Mouse (Mus musculus) regulatory T cell (primary cell): ENCODE measurements around the gene Mfsd12.

Source experiments
- in situ Hi-C: fragments of 300-600 bp; cut with MboI, MseI; formaldehyde crosslinking; loops from one replicate; pipeline ENCODE4 v1.15.1; 2025; ENCODE audit warnings: high pct_unique_total_duplicates

Mfsd12 gene

DNA sequence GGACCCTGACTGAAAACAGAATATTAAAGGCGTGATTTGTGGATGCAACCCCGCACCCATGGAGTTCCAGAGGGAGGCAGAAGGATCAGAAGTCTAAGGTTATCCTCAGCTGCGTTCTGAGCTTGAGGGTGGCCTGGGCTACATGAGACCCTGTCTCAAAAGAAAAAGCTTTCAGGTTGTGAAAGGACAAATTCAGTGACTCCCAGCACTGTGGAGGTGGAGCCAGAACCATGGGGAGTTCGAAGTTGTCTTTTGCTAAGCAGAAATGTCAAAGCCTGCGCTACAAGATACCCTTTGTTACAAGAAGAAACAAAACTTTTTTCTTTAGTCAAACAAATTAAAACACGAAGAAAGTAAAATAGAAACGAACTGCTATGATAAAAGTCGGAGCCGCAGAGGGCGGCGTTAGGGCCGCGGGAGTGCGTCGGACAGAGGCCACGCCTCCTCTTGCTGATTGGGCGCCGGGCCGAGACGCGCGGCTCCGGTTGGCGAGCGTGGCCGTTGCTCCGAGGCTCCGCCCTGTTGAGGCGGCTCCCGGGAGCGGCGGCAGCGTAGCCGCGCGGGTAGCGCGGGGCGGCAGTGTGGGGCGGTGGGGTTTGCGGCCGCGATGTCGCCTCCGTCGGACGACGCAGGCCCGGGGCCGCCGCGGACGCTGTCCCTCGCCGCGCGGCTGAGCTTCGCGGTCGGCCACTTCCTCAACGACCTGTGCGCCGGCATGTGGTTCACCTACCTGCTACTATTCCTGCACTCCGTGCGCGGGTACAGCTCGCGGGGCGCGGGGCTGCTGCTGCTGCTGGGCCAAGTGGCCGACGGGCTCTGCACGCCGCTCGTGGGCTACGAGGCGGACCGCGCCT is at the start of gene Mfsd12:
Mfsd12 (plus strand) TSS at position 501 of the 854 bp plus-strand sequence.
- in situ Hi-C loops, result no loop called here

DNA sequence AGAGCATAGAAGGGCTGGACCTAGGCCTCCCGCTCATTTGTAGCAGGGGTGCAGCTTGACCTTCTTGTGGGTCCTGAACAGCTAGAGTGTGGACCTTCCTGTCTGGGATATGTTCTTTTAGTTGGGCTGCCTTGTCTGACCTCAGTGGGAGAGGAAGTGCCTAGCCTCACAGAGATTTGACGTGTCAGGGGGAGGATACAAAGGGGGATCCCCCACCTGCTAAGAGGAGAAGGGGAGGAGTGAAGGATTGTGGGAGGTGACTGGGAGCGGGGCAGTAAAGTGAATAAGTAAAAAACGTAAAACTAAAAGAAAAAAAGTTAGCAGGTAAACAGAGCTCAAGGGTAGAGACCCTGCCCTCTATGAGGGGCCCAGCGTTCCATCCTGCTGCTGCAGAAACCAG is 47.7 kb upstream of the Mfsd12 start:
- in situ Hi-C loops, result no loop called here

DNA sequence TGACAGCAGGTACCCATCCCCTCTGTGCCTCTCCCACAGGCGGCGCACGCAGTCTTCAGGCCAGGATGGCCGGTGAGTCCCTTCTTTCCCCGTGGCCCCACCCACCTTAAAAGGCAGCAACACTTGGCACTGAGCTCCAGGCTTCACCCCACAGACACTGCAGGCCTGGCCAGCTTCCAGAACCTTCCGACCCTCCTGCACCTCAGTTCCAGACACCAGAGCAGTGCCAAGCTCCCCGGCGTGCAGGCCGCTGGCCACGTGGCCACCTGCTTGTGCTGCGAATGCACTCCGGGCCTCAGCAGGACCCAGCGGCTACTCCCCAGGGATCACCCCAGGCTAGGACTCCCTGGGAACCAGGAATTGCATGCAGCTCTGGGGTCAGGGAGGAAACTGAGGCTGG is 43.7 kb upstream of the Mfsd12 start:
- in situ Hi-C loops, result no loop called here

DNA sequence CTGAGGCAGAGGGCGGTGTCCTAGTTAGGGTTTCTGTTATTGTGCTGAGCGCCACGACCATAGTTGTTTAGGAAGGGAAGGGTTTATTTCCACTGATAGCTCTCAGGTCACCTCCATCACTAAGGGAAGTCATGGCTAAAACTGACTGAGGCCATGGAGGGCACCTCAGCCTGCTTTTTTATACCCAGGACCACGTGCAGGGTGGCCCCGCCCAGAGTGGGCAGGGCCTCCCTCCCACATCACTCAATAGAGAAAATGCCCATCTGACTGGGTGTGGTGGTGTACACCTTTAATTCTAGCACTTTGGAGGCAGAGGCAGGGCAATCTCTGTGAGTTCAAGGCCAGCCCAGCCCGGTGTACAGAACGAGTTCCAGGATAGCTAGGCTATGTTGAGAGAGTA is 43.1 kb upstream of the Mfsd12 start:
- in situ Hi-C loops, result no loop called here

DNA sequence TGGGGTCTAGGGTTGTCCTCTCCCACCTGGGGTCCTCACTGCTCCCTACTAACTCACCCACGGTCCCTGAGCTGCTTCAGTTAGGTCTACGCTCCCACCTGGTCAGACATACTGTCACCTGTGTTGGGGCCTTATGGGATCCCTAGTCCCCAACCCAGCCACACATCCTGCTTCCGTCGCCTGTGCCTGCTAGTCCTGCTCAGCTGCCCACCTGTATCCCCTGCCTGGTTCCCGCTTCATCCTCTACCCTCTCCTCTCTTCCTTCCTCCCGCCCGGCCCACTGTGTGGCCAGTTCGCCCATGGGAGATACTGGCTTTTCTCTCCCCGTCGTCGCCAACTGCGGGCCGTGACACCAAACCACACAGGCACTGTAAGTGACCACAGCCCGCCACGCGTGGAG is 41.7 kb upstream of the Mfsd12 start:
- in situ Hi-C loops, result no loop called here

DNA sequence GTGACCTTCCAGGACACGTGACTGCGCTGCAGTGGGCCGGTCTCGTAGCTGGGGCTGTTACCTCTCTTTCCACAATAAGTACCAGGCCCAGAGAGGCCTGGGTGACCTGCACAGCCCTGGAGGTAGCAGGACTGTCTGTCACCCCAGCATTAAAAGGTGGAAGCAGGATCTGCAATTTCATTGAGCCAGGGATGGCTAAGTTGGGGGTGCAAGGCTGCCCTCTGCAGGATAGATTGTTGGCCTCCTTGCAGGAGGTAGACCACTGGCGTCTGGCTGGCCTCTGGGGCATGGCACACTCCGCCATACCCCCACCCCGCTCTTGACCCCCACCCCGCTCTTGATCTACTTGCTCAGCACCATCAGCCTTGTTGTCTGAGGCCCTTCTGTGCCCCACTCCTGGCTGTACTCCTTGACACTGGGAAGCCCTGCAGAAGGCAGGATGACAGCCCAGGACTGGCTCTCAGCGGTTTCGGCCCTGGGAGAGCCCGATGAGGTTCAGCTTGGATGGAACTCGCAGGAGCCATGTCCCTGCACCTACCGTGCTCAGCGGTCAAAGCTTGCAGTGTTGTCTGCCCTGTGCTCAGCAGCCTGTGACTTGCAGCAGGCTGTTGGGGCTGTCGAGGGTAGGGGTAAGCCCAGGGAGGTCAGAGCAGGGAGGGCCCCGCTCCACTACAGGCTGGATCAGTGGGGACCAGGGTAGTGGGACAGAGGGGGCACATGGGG is 40.8 kb upstream of the Mfsd12 start:
- in situ Hi-C loops, result no loop called here

DNA sequence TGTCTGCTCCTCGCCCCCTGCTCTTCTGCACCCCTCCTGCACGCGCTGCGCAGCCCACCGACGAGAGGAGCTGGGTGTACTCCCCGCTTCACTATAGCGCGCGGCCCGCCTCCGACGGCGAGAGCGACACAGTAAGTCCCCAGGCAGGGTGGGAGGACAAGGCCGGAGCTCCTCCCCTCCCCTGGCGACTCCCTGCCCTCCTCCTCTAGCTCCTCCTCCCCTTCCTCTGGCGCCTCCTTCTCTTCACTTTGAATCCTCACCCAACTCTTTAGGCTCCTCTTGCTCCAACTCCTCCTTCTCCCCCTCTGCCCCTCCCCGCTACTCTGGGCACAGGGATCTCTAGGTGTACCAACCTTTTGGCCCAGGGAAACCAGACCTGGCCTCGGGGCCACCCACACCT is 40.0 kb upstream of the Mfsd12 start:
- in situ Hi-C loops, result no loop called here

DNA sequence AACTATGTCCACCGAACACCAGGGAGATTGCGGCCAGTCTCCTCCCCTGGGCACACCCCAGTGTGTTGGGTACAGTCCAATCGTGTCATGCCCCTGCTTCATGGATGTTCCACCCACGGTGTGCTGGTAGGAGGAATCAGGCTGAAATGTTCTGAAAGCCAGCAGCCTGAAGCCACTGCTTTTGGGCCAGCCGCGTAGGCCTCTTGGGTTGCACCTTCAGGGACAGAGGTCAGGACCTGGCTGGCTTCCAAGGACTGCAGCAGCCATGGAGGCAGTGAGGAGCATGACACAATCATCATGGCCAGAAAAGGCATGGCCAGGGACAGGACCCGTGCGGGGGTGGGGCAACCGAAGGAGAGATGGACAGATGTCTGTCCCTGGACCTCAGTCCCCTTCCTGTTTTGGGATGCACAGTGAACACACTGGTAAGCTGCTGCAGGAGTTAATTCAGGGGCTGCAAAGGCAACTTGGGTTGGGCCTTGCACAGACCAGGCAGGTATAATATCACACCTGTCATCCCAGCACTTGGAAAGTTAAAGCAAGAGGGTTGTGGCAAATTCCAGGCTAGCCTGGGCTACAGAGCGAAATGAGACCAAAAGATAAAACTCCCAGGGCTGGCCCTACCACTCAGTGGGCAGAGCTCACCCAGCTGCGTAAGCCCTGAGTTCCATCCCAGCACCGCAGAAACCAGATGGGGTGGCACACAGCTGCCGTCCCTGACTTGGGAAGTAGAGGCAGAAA is 38.5 kb upstream of the Mfsd12 start:
- in situ Hi-C loops, result no loop called here

DNA sequence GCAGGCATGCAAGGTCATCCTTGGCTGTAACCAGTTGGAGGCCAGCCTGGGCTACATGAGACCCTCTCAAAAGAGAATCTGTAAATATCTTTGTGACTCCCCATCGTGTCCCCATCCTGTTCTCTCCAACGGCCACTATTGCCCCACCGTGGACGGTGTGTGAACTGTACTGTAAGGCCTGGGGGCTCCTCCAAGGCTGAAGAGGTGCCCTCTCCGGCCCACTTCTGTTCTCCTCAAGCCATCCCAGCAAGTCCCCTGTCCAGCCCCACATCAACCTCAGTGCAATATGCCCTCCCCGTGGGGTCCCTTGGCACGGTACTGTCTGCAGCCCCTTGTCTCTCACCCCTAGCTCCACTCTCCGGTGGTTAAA is 38.0 kb upstream of the Mfsd12 start:
- in situ Hi-C loops, result no loop called here

DNA sequence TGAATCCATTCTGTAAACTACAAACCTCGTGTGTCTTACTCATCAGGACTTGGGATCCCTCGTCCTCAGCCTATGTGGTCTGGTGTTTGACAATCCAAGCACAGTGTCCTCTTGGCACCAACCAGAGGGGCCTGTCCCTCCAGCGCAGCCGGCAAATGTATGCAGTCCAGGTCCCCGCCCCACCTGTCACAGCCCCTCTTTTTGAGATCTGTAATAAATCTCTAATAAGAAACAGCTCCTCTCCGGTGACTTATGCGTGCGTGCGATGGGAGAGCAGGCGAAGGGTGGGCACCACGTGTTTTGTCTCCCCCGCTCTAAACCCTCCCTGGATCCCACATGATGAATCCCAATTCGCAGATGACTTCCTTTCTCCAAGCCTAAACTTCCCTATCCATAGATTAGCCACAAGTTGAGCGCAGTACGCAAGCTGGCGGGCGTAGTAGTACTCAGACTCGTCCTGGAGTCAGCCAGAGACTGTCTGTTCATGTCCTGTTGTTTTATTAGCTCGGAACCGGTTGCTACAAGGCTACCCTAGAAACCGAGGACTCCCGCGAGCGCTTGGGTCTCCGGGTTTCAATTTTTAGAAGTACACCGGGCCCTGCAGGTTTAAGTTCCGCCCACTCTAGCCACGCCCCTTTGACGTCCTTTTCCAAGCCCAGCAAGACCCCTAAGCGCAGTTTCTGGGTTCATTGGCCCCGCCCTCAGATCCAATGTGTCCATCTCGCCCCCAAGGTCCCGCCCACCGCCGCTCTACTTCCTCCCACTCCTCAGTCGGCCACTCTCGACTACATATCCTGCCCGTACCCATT is 37.3 kb upstream of the Mfsd12 start:
- in situ Hi-C loops, result no loop called here

DNA sequence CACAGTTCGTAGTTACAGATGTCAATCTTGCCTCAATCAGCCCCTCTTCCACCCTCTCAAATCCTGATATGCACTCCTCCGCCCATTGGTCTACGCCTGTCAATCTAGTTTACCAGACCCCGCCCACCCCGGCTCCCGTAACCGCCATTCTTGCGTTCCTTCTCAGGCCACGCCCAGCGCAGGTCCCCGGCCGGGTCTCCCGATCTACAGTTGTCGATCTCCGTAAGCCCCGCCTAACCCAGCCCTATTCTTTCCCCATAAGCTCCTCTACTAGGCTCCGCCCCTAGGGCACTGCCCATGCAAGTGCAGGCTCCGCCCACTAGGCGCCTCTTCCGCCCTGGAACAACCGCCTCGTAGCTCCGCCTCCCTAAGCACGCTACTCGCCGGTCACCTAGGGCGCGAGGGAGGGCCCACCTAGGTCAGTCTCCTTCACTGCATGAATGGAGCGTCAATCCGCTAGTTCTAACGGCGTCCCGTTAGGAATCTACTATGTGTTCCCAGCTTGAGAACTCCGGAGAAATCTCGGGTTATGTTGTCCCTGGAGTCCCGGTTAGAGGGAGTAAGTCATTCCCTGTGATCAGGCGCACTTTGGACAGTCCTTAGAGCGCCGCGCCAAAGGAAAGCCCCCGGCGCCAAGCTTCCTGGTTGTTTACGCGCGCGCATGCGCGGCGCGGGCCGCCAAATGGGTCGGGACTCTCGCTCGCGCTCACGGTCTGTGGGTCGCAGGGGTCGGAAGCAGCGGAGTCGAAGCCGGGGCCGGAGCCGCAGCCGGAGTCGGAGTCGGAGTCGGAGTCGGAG is 36.5 kb upstream of the Mfsd12 start, which contains the start of gene Cactin:
Cactin (plus strand) TSS at position 554 of the 798 bp plus-strand sequence.
- in situ Hi-C loops, result no loop called here

DNA sequence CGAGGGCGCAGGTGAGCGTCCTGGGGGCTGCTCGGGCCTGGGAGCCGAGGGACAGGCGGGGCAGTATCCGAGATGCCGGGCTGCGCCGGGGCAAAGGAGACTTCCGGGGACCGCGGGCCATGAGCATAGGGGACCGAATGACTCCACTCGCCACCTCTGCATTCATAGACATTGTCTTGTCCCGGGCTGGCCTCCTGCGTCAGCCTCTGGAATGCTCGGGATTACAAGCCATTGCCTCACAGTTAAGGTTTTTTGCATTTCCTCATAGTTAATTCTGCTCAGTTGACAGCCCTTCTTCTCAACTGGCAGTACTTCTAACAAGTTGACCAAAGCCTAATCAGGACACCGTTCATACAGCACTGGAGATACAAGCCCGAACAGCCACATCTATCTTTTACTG is 35.9 kb upstream of the Mfsd12 start:
- in situ Hi-C loops, result no loop called here

DNA sequence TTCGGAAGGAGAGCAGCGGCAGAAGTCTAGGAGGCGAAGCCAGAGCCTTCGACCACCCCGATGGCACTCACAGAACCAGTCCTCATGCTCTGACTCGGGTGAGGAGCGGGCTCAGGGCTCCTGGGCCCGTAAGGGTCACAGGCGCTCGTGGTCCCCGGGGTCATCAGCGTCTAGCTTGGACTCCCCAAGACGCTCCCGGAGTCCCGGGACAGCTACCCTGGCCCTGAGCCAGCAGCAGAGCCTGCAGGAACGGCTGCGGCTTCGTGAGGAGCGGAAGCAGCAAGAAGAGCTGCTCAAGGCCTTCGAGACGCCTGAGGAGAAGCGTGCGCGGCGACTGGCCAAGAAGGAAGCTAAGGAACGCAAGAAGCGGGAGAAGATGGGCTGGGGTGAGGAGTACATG is 34.8 kb upstream of the Mfsd12 start:
- in situ Hi-C loops, result no loop called here

DNA sequence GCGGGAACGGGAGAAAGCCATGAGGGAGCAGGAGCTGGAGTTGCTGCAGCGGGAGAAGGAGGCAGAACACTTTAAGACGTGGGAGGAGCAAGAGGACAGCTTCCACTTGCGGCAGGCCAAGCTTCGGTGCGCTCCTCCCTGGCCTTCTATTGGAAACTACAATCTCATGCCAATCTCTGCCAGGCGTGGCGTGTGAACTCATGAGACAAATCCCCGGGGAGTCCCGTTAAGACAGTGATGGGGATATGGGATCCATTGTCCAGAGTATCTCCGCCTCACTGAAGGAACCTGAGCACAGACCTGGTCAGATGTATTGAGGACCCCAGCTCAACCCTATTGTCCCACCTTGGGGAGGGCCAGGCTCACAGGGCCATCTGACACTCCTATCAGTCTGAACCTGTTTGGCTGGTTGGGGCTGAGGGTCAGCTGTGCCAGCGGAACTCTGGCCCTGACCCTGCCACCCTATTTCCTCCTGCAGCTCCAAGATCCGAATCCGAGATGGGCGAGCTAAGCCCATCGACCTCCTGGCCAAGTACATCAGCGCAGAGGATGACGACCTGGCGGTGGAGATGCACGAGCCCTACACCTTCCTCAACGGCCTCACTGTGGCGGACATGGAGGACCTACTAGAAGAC is 34.0 kb upstream of the Mfsd12 start:
- in situ Hi-C loops, result no loop called here

DNA sequence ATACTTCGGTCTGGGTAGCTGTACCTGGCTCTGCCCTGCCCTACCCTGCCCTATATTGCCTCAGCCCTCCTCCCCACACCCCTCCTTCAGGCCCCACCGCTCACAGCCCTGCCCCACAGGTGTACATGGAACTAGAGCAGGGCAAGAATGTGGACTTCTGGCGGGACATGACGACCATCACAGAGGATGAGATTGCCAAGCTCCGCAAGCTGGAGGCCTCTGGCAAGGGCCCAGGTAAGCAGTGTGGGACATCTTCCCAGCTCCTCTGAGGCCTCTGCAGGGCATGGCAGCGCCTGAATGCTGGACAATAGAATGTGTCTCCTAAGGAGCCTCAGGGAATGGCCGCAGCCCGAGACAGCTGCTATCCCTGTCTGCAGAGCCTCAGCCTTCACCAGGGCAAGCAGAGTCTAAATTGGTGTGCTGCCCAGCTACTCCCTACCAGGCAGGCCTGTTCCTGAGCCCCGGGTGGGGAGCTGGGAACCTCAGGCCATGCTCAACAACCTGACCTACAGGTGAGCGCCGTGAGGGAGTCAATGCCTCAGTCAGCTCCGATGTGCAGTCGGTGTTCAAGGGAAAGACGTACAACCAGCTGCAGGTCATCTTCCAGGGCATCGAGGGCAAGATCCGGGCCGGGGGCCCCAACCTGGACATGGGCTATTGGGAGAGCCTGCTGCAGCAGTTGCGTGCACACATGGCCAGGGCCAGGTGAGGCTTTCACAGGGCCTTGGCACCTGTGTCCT is 33.3 kb upstream of the Mfsd12 start:
- in situ Hi-C loops, result no loop called here

DNA sequence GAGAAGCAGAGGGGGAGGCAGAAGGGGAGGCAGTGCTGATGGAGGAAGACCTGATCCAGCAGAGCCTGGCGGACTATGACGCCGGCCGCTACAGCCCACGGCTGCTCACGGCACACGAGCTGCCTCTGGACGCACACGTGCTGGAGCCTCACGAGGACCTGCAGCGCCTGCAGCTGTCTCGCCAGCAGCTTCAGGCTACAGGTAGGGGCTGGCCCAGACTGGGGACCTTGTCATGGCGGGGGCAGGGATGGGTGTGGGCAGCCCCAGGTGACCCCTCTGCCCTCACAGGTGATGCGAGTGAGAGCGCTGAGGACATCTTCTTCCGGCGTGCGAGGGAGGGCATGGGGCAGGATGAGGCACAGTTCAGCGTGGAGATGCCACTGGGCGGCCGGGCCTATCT is 32.1 kb upstream of the Mfsd12 start:
- in situ Hi-C loops, result no loop called here

DNA sequence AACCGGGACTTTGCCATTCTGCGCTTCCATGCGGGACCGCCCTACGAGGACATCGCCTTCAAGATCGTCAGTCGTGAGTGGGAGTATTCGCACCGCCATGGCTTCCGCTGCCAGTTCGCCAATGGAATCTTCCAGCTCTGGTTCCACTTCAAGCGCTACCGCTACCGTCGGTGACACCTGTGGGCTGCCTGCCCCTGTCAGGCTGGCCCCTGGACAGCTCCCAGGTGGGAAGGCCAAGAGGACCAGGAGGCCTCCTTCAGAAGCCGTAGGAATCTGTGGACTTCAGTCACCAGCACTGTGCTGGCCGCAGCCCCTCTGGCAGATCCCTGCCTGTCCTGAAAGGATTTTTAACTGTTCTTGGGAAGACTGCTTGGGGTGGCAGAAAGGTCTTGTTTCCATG is 31.5 kb upstream of the Mfsd12 start:
- in situ Hi-C loops, result no loop called here

DNA sequence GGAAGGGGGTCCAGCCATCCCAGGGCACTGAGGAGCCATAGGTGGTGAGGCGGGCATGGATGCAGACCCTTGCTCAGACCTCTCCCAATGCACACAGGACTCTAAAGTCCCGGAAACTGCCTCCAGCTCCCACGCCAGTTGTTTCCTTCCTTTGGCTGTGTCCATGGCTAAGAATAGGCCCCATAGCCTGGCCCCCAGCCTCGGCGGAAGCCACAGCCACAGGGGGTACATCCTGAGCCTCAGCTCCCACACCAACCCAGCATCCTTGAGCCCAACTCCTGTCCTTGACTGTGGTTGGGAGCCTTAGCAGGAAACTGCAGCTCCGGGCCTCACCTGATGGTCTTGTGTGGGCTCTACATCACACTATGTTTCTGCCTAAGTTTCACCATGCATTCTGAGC is 30.4 kb upstream of the Mfsd12 start:
- in situ Hi-C loops, result no loop called here

DNA sequence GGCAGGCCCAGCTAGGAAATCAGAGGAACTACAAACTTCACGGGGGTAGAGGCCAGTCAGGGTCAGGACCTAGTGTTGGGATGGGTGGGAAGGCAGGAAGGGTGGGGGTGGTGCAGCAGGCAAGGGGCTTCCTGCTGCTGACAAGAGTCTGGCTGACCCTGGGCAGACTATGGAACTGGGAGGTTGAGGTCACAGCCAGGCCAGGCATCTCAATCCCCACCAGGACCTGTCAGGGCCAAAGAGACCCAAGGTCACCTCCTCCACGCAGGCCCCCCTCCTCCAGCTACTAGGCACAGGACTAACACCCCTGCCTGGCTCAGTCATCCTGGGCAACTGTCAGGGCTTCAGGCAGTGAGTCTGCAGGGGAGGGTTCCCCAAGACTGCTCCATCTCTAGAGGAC is 29.3 kb upstream of the Mfsd12 start:
- in situ Hi-C loops, result no loop called here

DNA sequence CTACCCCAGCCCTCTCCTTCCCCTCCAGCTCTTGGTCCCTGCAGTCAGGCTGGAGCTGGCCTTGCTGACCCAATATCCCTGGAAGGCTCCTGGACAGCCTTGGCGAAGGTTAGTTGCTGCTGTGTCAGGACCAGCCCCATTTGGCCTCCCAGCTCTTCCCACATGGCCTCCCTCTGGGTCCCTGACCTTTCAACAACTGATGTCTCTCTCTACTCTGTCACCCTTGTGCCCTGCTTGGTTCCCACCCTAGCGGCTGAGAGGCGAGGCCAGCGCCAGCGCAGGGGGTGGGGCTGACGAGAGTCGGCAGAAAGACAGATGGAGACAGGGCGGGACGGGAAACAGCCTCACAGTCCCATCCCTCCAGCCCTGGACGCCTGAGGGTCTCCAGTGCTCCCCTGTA is 28.9 kb upstream of the Mfsd12 start, which contains the start of gene Tbxa2r:
Tbxa2r (plus strand) TSS at position 346 of the 400 bp plus-strand sequence.
- in situ Hi-C loops, result no loop called here
